Mouse (Mus musculus) liver (tissue): ENCODE measurements around the gene Vwa2.

Source experiments
- DNase-seq: peaks from one replicate; pipeline ENCODE4 v3.0.0-alpha.2; 2020; ENCODE audit warnings: mixed read lengths

The Vwa2 gene

DNA sequence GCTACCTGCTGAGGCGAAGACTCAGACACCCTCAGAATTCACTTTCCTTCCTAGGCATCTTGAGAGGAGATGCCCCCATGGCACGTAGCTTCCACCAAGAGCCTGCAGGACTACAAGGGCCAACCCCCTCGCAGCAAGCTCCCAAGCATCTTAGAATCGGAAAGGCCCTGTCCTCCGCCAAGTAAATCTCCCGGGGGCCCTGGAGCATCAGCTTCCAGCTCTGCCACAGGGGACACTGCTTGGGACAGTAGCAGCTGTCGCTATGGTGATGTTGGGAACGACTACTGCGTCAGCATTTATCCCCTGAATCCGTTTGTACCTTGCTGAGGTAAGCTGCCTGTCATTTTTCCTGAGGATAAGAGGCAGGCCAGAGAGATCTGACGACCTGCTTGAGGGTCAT, 36.5 kb downstream of the Vwa2 start:
- no peak for DNase-seq

DNA sequence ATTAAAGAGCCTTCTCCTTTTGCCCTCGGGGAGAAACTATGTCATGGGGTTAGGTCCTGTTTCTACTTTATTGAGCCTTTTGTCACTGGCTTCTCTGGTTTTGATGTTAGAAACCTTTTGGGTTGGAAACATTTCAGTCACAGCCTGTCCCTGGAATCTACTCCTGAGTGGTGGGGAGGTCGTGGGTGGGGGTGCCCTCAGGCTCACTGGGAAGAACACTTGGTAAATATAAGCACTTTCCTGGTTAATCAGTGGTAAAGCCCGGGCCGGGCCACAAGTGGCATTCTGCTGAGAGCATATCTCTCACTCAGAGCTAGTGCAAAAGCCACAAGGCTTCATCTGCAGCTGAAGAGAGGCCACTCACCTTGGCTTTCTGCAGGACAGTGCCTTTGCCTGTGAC, 39.7 kb downstream of the Vwa2 start:
- DNase-seq = no peak

DNA sequence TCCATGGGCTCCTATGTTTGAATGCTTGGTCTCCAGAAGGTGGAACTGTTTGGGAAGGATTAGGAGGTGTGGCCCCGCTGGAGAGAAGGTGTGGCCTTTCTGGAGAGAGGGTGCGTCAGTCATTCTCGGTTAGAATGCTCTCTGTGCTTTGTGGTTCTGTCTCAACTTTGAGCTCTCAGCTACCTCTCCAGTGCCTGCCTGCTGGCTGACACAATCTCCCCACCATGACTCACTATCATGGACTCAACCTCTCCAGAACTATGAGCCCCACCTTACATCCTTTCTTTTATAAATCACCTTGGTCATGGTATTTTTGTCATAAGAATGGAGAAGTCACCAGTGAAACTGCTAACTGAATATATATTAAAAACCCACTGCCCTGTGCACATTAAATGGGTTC, 40.6 kb downstream of the Vwa2 start:
- no peak for DNase-seq

DNA sequence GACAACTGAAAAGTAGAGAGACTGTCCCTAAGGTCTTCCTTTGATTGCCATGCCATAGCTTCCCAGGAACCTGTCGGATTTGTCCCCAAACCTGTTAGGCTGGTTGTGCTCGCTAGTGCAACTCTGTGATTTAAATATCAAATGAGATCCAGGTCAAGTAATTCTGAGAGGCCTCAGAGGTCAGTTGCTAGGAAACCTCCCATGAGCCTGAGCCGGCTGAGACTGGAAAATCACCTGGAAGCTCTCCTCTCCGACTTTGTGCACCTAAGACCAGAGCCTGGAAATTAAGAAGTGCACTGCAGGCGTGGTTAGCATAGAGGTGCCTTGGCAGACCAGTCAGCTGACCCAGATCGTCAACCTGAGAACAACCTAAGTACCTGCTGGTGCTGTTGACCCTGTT, 41.0 kb downstream of the Vwa2 start:
- no peak for DNase-seq

DNA sequence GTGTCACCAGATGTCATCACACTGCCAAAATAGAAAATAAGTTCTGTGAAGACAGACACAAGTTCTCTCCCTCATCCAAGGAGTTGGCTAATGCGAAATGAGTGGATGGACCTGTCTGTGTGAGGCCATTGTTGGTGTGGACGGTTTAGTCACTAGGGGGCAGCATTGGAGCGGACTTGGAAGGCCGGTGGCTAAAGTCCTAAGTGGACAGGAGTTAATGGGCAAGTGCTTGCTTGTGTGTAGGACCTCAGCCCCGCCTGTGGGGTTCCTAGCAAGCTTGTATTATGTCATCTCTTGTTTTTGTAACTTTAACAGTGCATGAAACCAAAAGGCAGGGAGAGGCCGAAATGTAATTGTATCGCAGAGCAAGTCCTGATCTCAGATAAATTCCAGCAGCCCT, 45.6 kb downstream of the Vwa2 start:
- peak; percentile 74 for DNase-seq

DNA sequence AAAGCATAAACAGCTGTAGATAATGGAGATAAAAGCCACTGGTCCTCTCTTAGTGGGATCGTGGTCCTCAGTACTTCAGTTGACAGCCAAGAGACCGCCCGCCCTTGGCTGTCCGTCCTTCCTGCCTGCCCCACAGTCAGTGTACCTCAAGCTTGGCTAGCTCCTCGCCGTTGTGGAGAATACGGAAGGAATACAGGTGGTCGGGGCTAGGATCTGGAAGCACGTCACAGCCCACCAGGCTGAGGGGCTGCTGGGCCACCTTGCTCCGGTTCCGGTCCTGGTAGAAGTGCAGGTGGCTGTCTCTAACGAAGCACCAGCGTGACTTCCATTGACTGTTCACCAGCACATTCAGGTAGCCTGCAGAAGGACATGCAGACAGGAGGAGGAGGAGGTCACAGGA, 46.2 kb downstream of the Vwa2 start:
- no peak for DNase-seq

DNA sequence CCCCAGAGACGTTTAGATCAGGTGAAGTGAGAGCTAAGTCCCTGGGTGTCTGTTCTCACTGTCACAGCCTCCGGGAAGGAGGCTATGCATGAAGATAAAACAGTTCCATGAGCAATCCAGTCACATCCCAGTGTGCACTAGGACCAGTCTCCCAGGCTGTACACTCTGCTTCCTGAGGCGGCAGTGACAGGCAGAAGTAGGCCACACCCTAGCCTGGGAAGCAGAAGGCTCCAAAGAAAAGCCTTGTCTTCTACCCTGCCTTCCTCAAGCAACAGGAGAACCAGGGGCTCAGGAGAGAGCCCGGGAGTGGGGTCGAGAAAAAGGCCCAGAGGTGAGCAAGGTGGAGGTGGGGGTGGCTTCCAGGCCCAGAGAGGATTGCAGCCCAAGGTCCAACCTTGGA, 47.7 kb downstream of the Vwa2 start:
- DNase-seq = no peak

DNA sequence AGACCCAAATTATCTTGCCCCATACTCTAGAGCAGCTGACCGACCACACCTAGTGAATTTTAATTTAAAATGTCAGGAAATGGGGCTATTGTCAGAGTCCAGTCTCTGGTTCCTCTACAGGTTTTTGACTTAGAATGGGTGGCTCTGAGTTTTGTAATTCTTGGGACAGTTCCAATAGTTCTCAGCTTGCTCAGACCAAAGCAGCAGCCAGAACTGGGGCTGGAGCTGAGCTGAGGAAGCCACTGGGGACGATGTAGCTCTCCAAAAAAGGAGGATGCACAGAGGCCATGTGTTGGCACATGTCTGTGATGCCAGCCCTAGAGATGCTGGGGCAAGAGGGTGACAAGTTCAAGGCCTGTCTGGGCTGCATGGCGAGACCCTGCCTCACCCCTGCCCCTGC, 55.3 kb downstream of the Vwa2 start:
- no peak for DNase-seq

DNA sequence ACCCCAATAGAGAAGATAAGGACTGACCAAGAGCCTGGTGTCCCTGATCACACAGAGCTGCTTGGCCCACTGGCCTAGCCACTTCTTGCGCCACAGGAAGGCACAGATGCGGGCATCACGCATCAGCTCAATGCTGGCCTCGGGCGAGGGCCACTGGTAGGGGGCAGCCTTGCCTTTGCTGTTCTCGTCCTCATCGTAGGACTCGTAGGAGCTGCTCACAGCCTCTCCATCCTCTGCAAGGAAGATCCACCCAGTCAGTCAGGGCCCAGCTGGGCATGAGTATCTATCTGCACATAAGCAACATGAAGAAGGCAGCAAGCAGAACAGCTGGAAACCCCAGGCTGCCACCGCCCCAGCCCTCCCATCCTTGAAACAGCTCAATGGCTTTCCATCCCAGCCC, 56.0 kb downstream of the Vwa2 start:
- DNase-seq = no peak

DNA sequence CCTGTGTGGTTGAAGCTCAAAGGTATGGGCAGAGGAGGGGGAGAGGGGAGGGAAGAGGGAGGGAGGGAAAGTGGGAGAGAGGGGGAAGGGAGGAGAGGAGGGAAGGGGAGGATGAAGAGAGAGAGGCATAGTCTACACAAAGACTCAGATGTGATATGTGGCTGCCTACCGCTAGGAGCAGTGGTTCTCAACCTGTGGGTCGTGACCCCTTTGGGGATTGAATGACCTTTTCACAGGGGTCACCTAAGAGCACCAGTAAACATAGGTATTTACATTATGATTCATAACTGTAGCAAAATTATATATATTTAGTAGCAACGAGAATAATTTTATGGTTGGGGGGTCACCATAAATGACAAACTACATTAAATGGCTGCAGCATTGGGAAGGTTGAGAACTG, 59.8 kb downstream of the Vwa2 start:
- no peak for DNase-seq

DNA sequence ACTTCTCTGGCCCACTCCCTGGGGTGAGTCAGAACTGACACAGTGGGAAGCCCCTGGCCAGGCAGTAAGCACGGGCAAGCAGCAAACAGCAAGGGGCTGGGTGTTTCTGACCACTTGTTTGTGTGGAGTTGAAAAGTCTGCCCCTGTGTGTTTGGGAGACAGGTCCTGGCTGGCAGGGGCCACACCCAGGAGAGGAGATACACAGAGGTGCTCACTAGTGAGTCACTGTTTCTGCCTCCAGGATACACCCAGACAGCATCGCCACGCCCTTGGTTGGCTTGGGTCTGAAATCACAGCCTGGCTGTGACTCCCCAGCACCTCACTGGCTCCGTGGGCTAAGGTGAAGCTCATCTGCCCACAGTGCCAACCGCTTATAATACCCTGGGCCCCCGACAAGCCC, 61.1 kb downstream of the Vwa2 start:
- DNase-seq = no peak

DNA sequence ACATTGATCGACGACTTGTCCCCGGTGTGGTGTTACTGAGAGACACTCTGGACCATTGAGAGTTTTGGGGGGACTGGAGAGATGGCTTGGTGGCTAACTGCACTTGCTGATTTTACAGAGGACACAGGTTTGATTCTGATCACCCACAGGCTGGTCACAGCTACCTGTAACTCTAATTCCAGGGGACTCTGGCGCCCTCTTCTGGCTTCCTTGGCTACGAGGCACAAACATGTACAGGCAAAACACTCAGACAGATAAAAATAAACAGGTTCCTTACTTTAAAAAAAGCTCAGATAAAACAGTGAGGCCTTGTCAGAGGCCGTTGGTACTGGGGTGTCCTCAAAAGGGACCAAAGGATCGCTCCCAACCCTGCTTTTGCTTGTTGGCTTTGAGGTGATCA, 61.7 kb downstream of the Vwa2 start:
- peak; percentile 14 for DNase-seq

DNA sequence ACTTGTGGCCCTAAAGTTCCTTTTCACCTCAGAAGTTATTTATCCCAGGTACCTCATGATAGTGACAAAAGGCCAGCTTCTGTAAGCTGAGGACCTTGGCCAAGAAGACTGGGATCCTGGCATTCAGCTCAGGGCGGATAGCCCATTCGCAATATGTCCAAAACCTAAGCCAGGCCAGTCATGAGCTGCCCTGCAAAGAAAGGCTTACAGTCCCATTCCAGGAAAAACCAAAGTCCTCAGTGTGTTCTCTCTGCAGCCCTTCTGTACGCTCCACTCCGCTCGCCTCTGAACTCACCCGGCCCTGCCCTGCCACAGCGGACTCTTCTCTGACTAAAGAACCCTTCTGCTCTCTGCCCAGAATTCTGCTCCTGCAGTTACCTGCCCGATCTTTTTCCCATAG, 62.2 kb downstream of the Vwa2 start:
- no peak for DNase-seq

DNA sequence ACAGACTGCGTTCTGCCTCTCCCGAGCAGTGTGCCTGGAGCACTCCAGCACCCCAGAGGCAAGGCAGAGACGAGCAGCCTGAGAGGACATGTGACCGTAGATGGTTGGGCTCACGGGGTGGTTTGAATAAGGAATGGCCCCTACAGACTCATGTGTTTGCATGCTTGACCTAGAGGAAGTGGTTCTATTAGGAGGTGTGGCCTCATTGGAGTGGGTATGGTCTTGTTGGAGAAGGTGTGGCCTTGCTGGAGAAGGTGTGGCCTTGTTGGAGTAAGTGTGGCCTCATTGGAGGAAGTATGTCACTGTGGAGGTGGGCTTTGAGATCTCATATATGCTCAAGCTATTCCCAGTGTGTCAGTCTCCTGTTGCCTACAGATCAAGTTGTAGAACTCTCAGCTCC, 63.9 kb downstream of the Vwa2 start:
- no peak for DNase-seq

DNA sequence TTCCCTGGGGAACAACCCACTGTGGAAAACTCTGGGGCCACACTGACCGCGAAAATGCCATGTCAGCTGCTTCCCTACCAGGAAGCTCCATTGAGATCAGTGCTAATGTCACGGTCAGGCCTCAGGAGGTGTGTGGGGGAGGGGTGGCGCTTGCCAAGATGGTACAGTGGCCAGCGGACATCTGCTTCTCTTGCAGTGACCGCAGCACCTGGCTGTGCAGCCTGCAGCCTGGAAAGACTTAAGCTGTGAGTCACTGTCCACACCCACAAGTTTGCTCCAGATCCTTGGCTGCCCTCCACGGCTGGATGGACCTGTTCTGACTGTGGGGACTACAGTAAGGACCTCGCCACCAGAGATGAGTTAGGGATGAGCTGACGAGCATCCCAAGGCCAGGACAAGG, 65.8 kb downstream of the Vwa2 start:
- DNase-seq = no peak

DNA sequence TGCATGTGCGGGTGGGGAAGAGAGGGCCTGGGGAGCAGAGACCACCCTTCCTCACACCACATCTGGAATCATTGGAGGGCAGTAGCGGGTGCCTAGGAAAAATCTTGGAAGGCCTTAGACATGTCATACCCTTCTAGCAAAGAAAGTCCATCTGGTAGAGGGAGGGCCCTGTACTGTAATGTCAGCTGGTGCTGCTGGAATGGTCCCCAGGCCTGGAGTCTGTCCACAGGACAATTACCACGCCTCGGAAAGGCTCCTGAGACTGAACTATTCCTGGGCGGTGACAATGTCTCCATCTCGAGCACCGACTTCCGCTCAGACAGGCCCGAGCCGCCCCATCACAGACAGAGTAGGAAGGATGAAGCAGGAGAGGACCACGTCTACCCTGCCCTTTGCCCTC, 66.5 kb downstream of the Vwa2 start:
- DNase-seq = no peak

DNA sequence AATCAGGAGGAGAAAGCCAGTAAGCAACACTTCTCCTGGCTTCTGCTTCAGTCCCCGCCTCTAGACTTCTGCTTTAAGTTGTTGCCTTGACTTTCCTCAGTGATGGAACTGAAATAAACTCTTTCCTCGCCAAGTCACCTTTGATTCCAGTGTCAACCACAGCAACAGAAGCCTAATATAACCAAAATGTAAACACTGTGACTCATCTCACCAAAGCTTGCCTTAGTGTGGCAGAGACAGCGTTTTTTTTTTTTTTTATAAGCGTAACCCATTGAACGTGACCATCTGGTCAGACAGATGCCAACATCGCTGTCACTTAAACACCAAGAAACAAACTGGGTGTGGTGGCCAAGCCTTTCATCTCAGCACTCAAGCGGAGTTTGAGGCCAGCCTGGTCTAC, 68.2 kb downstream of the Vwa2 start:
- DNase-seq = no peak

DNA sequence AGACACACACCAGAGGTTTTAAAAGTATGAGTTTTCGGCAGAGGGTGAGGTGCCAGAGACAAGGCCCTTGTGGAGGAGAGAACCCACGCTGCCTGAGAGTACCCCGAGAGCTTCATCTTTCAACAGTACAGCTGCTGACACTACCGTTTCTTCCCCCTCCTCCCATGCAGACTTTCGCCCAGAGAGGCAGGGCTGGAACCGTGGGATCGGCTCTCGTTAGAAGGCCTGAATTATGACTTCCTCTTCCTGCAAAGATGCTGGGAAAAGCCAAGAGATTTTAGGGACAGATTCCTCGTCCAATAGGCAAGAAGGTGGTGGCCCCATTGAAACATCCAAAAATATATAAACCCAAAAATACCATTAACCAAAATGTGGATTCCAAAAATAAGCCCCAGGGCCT, 70.2 kb downstream of the Vwa2 start:
- no peak for DNase-seq

DNA sequence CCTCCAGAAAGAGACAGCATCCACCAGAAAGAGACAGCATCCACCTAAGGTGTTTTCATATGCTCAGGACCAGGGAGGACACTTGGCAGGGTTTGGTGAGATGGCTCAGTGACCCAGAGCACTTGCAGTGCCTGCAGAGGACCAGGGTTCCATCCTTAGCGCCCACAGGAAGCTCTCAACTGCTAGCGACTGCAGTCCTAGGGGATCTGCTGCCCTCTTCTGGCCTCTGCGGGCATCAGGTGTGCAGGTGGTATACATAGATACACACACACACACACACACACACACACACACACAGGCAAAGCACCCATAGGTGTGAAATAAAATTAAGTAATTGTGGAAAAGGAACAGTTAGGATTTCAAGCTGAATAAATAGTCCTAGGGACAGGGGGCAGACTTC, 70.8 kb downstream of the Vwa2 start:
- no peak for DNase-seq

DNA sequence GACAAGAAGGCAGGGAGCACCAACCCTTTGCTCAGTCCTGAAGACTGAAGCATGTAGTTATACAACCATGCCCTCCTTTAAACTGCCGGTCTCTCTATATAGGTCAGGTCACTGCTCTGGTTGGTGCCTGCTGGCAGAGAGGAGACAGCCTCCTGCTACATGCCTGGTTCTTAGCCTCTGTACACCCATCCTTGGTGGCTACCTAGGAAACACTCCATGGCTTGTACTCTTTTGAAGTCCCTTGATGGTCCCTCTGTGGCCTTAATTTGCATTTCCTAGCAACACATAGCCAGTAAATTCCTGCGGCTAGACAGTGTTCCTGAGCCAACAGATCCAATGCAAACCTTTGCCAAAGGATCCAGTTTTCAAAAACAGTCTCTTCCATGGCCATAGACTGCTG, 71.6 kb downstream of the Vwa2 start:
- DNase-seq = no peak

DNA sequence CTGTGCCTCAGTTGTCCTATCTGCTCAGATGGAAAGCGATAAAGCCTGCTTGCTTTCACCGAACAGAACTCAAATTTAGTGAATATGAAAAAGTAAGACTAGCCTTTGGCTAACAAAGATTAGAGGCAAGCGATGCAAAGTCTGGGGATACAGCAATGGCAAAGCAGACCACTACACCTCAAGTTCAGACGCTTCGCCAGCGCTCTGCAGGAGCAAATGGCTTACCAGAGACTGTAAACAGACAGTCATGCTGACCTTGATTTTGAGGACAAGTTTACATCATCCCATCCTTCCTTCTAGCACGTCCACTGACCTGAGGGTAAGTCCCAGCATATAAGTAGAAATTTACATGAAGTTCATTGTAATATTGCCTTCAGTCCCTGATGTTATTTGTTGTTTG, 72.2 kb downstream of the Vwa2 start:
- DNase-seq = no peak

DNA sequence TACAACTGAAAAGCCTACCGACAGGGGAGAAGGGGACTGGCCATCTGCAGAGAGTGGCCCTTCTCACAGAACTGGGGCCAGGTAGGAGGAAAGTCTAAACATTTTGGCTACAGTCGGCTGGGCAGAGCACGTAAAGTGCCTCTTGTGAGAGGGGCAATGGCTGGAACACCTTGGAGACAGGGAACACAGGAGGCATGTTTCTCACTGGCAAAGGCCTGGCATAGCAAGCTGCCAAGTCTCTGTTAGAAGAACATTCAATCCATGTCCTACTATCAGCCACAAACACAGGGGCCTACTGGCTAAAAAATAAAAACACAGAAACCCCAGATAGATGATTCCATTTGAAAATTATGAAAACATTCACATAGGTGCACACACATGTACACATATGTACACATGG, 72.7 kb downstream of the Vwa2 start:
- no peak for DNase-seq

DNA sequence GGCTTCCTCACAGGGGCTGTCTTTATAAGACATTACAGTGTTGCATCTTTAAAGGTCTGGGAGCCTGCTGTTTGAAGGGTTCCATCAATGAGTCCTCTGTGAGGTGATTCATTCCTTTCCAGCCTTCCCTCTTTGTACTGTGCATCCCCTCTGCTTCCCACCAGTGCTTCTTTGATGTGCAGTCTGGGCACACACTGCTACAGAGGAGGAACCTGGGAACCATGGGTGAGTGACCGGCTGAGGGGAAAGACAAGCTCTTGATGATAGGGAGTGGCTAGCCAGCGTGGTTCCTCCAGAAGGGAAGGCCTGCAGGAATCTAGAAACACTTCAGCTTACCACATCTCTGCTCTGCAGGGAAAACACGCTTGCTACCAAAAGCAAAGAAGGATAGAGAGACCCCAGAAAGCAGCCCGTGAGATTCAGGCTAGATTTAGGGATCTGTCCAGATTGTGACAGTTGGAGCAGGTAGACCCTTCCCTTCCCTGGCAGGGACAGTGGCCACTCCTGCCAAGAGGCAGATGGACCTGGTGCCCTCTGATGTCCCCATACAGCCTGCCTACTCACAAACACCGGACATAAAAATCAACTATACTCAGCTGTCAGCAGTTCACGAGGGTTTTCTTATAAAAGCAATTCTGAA, 74.0 kb downstream of the Vwa2 start:
- DNase-seq = no peak

DNA sequence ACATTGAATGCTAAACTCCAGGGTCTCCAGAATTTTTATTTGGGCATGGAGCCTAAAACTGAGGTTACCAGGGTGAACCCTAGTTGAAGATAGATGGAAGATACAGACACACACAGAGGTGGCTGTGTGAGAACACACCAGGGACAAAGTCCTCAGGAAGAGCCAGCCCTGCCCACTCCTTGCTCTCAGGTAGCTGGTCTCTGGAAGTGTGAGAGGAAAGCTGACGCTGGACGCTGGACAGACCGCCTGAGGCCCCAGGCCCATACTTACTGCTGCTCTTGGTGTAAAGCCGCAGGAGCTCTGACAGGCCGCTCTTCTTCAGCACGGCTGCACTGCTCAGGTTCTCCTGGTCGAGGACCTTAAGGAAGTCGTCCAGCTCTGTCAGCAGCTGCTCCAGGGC, 75.8 kb downstream of the Vwa2 start:
- no peak for DNase-seq

DNA sequence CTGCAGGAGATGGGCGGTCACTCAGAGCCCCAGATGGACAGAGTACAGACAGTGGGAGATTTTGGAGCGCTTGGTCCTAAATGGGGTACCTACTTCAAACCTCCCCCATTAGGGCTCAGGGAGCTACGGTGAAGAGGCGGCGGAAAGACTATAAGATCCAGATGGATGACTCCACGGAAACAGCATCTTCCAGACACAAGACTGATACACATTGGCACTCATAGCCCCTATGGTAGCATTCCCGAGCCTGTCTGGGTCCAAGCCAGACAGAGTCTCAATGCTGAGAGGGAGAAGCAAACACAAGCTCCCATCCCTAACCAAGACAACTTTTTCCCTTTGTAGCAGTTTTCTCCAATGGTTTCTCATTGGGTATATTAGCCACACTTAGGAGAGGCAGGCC, 76.8 kb downstream of the Vwa2 start:
- DNase-seq = no peak

DNA sequence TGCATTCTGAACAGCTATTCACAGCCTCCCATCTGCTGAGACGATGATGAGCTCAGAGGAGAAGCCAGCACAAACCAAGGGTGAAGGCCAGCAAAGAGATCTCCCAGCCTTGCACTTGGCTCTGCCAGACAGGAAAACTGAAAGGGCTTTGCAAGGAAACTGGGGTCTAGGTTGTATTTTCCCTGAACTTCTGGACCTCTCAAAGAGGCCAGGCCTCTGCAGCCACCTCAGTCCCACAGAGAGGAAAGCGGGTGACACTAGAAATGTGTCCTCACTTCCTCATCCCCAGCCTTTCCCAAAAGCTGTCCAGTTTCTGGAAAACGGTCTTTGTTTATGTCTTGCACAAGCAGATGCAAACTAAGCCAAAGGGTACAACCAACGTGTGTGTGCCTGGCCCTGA, 79.8 kb downstream of the Vwa2 start:
- DNase-seq = no peak
